Mouse (Mus musculus): ENCODE data around the gene Gabra5. TPM values are rescaled to one million over a fixed set of nuclear protein-coding genes. Genes with fewer than 3 reads are reported as not detected.

The Gabra5 gene
- polyA plus RNA-seq, 1 experiment from 2014 or later, result 0.15 TPM

Other genes with a start within 250 kb of the Gabra5 start
- 0.59 and 0.86 TPM in 2 replicates for gene Gabrg3, start 122.9 kb downstream of the Gabra5 start, polyA plus RNA-seq (2015; fragmentation: Nextera tagmentation; extraction: Ambion mirVana)
- 0.95 and 1.0 TPM in 2 replicates for gene Gabrb3, start 90.4 kb downstream of the Gabra5 start, polyA plus RNA-seq (2015; fragmentation: Nextera tagmentation; extraction: Ambion mirVana)

Data from kidney, embryonic 16.5 days (tissue).